7 mouse cellular contexts compared by ENCODE assay signal in genomic region chr13:38625492-38626228, GRCm38 (mm10). TPM values are rescaled to one million over a fixed set of nuclear protein-coding genes. Genes with fewer than 3 reads are reported as not detected.
A peak's percentile ranks its signal among the peaks of the same experiment; 100 is the strongest.
DNase-seq lines count a peak whose midpoint lies in the region; ATAC-seq and TF ChIP-seq lines count a peak whose summit lies in the region.

No protein-coding gene starts in this region.

- TF ChIP-seq CTCF in left cerebral cortex, adult 2 months (IDR thresholded peaks at IDR 0.05): peak; percentile 48
- TF ChIP-seq CTCF in brain, embryonic 14.5 days (IDR thresholded peaks at IDR 0.05; ENCODE audit: borderline replicate concordance, extremely low read depth, insufficient read depth, insufficient read length): peak; percentile 33; the same call in 1 of the 2 replicates

- peak; percentile 71 for ATAC-seq in megakaryocyte progenitor cell, adult 5-6 weeks (replicated peaks; ENCODE audit: poor library complexity)

- no peak overlapping the region for H3K27ac ChIP-seq in left cerebral cortex, adult 2 months

- DNase-seq in left cerebral cortex, adult 2 months (ENCODE audit: extremely low spot score in 1 of 2, low spot score in 2 of 2): no peak
- no peak for DNase-seq in left cerebral cortex, adult 8-10 months (ENCODE audit: low spot score in 2 of 2)
- DNase-seq in Muller cell, postnatal 12 days (ENCODE audit: inconsistent ontology term): peak; percentile 14
- DNase-seq in brain, embryonic 14.5 days (ENCODE audit: low read depth): peak; percentile 72
- DNase-seq in kidney, adult 9 months: peak; percentile 36
- DNase-seq in thymus, postnatal 36 days: no peak

- intact Hi-C loops in left cerebral cortex, adult 2 months (cut with DNase I): loop anchor here (10.0 kb wide), 1 partner anchor 561 kb away; no protein-coding TSS in a partner anchor

- TF ChIP-seq POLR2A in brain, embryonic 14.5 days (IDR thresholded peaks at IDR 0.05; ENCODE audit: borderline replicate concordance, extremely low read depth, insufficient read depth, insufficient read length, poor library complexity, severe bottlenecking): no peak

- H3K4me3 ChIP-seq in left cerebral cortex, adult 2 months: no peak overlapping the region

RNA-seq across cellular contexts. Expression of gene Bloc1s5, which starts 9.2 kb away (rescaled TPM):
- total RNA-seq in left cerebral cortex, adult 2 months (2021): 1 to 10 TPM; 9.6 to 9.8 TPM
- 10 to 100 TPM; 10.4 to 13.1 (median 11.9) TPM for total RNA-seq in left cerebral cortex, adult 8-10 months (2022)
- 9.1 and 9.2 TPM in 2 replicates for polyA plus RNA-seq in brain, embryonic 14.5 days (2012; rRNA removed)
- total RNA-seq in megakaryocyte progenitor cell, adult 5-6 weeks (2015): 3.6 and 4.5 TPM in 2 replicates
- 13.0 and 14.7 TPM in 2 replicates for total RNA-seq in megakaryocyte progenitor cell, adult 5-6 weeks (2017)

RNA-seq across cellular contexts. Expression of gene Eef1e1, which starts 33.2 kb away (rescaled TPM):
- 10 to 100 TPM; 25.0 to 30.6 TPM for total RNA-seq in left cerebral cortex, adult 2 months (2021)
- total RNA-seq in left cerebral cortex, adult 8-10 months (2022): 10 to 100 TPM; 20.4 to 33.1 (median 31.2) TPM
- polyA plus RNA-seq in brain, embryonic 14.5 days (2012; rRNA removed): 33.7 and 41.7 TPM in 2 replicates
- total RNA-seq in megakaryocyte progenitor cell, adult 5-6 weeks (2015): 55.4 and 63.3 TPM in 2 replicates
- total RNA-seq in megakaryocyte progenitor cell, adult 5-6 weeks (2017): 43.5 and 52.9 TPM in 2 replicates

Comparison
In these comparisons a context has a peak if more than half of its experiments do, and no peak if none do; other contexts are left out.
1. DNase-seq: peak in Muller cell, postnatal 12 days (single experiment), brain, embryonic 14.5 days (single experiment) and kidney, adult 9 months (single experiment); none in left cerebral cortex, adult 2 months (0 of 2), left cerebral cortex, adult 8-10 months (0 of 2) and thymus, postnatal 36 days (0 of 2).